Mouse (Mus musculus) forebrain, postnatal 0 days (tissue): Measurements from ENCODE around the gene Paqr4. TPM values are rescaled to one million over a fixed set of nuclear protein-coding genes. Genes with fewer than 3 reads are reported as not detected.

Source experiments
- ATAC-seq: fragments of 200-750 bp; cut with Nextera tagmentation; 2 replicates; pipeline ENCODE4 v1.8.0; 2017; ENCODE audit warnings: mild to moderate bottlenecking, moderate library complexity
- DNase-seq: peaks from one replicate; pipeline ENCODE4 v3.0.0-alpha.2; 2015
- H3K27ac ChIP-seq: fragments of 300-500 bp; sonication (generic); 2 replicates; pipeline ENCODE4 v1.5.1; 2014; ENCODE audit warnings: low read depth, mild to moderate bottlenecking, antibody characterized with exemption, low read length, moderate library complexity, mixed read lengths
- H3K27me3 ChIP-seq: fragments of 300-500 bp; sonication (generic); 2 replicates; pipeline ENCODE4 v1.6.1; 2014; ENCODE audit warnings: mild to moderate bottlenecking, low read length, mixed read lengths; ENCODE audit not compliant: insufficient read depth
- H3K36me3 ChIP-seq: fragments of 300-500 bp; sonication (generic); 2 replicates; pipeline ENCODE4 v1.6.1; 2014; ENCODE audit warnings: mild to moderate bottlenecking, moderate library complexity; ENCODE audit not compliant: insufficient read depth
- H3K4me1 ChIP-seq: fragments of 300-500 bp; sonication (generic); 2 replicates; pipeline ENCODE4 v1.6.1; 2014; ENCODE audit warnings: antibody characterized with exemption; ENCODE audit not compliant: insufficient read depth
- H3K4me2 ChIP-seq: fragments of 300-500 bp; sonication (generic); 2 replicates; pipeline ENCODE4 v1.6.1; 2014; ENCODE audit warnings: low read depth, mild to moderate bottlenecking, moderate library complexity
- H3K4me3 ChIP-seq: fragments of 300-500 bp; sonication (generic); 2 replicates; pipeline ENCODE4 v1.5.1; 2014; ENCODE audit warnings: low read depth, low read length, mixed read lengths
- H3K9ac ChIP-seq: fragments of 300-500 bp; sonication (generic); 2 replicates; pipeline ENCODE4 v1.6.1; 2014; ENCODE audit warnings: mild to moderate bottlenecking
- H3K9me3 ChIP-seq: fragments of 300-500 bp; sonication (generic); 2 replicates; pipeline ENCODE4 v1.6.1; 2016; ENCODE audit warnings: low read length
- CTCF ChIP-seq: sonication (generic); IDR thresholded peaks from 2 replicates; pipeline ENCODE4 v1.5.1; 2016; ENCODE audit warnings: antibody characterized with exemption, control low read depth, low read depth
- WGBS: fragments of 180-500 bp; shearing (Covaris S2); extraction: QIAGEN DNeasy Blood & Tissue Kit; methylation state at CpG from one replicate; pipeline ENCODE4 v1.1.7; 2014; 5-methylcytosine and 5-hydroxymethylcytosine counted together
- polyA plus RNA-seq: library from polyadenylated mRNA; unstranded; fragments of >200 nt; fragmentation: Nextera tagmentation; extraction: Ambion mirVana; gene quantifications from 2 replicates; pipeline ENCODE4 v1.2.1, GENCODE M21; 2015
- total RNA-seq: library from RNA; depleted of rRNA; stranded (reverse); fragments of >200 nt; gene quantifications from 2 replicates; pipeline ENCODE4 v1.2.3, GENCODE M21; 2014

The Paqr4 gene
- total and polyA plus RNA-seq, 2 experiments from 2014 or later, result 51.9 to 56.9 TPM

- Histone ChIP-seq H3K4me2 (peak overlapping the region; percentile 69), H3K36me3 (no peaks in the 10 kb centered on the region), H3K4me3 (peak overlapping the region; percentile 85), H3K27ac (peak overlapping the region; percentile 84), H3K9ac (peak overlapping the region; percentile 91), H3K4me1 (peaks cover 4% of the 10 kb centered on the region; the same call in 1 of the 2 replicates), H3K27me3 (no peaks in the 10 kb centered on the region), H3K9me3 (no peaks in the 10 kb centered on the region)
- no peak for DNase-seq
- no peak for TF ChIP-seq CTCF
- WGBS, result under 1% methylated on average over 19 of the region's 19 CpGs
- ATAC-seq, result no peak
Observed at GRCm38 (mm10) chr17:23770896-23771283, 30.2 kb upstream of the Paqr4 start.

GRCm38 (mm10) chr17:23770493-23770892, 29.8 kb upstream of the Paqr4 start:
- H3K4me1 ChIP-seq, result peaks cover 4% of the 10 kb centered on the region; the same call in 1 of the 2 replicates
- H3K9ac ChIP-seq, result peak overlapping the region; percentile 91
- H3K27me3 ChIP-seq, result no peaks in the 10 kb centered on the region
- DNase-seq, result no peak
- no peak for TF ChIP-seq CTCF
- H3K9me3 ChIP-seq, result no peaks in the 10 kb centered on the region
- no peak for ATAC-seq
- peak overlapping the region; percentile 85 for H3K4me3 ChIP-seq
- H3K4me2 ChIP-seq, result peak overlapping the region; percentile 69
- peak overlapping the region; percentile 84 for H3K27ac ChIP-seq
- no peaks in the 10 kb centered on the region for H3K36me3 ChIP-seq
- WGBS, result 4% methylated on average over 2 of the region's 2 CpGs

DNA sequence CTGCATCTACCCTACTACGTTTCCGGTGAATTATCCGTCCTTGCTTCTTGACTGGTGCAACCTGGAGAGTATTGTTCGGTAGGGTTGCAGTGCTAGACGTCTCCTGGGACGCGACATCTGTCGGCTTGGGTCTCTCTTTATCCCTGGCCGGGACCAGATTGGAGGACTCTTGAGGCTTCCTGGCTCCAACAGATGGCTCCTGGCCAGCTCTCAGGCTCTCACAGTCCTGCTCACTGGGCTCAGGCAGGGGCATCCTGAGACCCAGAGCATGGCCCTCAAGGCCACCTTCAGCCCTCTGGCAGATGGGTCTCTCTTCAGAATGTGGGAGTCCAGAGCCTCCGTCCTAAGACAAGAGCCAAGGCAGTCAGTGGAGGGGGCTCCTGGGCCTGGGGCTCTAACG, 22.3 kb upstream of the Paqr4 start:
- Histone ChIP-seq H3K4me1 (no peaks in the 10 kb centered on the region), H3K9ac (no peak overlapping the region), H3K36me3 (peaks cover 44% of the 10 kb centered on the region), H3K4me3 (no peak overlapping the region), H3K9me3 (no peaks in the 10 kb centered on the region), H3K4me2 (no peak overlapping the region), H3K27me3 (no peaks in the 10 kb centered on the region), H3K27ac (no peak overlapping the region)
- WGBS, result 80% methylated on average over 11 of the region's 11 CpGs
- ATAC-seq (no peak), DNase-seq (no peak)
- TF ChIP-seq CTCF, result no peak

DNA sequence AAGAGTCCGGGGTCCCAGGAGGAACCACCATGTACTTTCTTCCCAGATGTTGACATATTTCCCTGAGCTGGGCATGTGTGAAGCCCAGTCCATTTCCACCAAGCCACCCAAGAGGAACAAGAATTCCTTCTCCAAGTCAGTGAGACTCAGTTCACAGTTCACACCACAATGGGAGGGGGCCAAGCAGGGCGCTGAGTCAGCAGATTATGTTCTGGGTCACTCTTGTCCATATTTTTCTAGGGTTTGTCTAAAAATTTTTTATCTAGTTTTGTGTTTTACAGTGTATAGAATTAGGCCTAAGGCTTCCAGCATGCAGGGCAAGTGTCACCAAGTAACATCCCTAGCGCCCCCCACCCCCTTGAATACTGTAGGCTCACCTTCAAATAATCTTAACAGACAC, 20.5 kb upstream of the Paqr4 start:
- ATAC-seq (no peak), DNase-seq (no peak)
- no peak overlapping the region for H3K4me3 ChIP-seq
- WGBS, result 98% methylated on average over 3 of the region's 3 CpGs
- H3K9me3 ChIP-seq, result no peaks in the 10 kb centered on the region
- H3K4me1 ChIP-seq, result no peaks in the 10 kb centered on the region
- H3K4me2 ChIP-seq, result no peak overlapping the region
- H3K36me3 ChIP-seq, result peaks cover 62% of the 10 kb centered on the region
- no peak overlapping the region for H3K9ac ChIP-seq
- no peaks in the 10 kb centered on the region for H3K27me3 ChIP-seq
- H3K27ac ChIP-seq, result no peak overlapping the region
- no peak for TF ChIP-seq CTCF

DNA sequence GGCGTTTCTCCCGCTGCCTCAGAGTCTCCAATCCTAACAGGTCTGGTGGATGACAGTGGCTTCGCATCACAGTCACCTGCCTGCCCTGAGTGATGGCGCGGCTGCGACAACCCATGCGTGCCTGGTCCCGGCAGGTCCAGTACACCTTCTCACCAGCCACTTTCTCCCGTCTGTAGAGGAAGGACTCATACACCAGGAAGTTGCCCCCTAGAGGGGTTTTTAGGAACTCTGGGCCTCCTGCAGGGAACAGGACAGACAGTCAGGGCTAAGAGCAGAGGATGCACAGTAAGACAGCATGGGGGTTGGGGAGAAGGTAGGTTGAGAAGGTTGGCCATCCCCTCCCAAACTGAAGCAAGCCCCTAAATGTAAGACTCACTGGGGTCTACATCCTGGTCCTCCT, 19.6 kb upstream of the Paqr4 start:
- ATAC-seq (no peak), DNase-seq (no peak)
- Histone ChIP-seq H3K9ac (no peak overlapping the region), H3K27me3 (no peaks in the 10 kb centered on the region), H3K36me3 (peaks cover 71% of the 10 kb centered on the region), H3K4me1 (no peaks in the 10 kb centered on the region), H3K27ac (no peak overlapping the region), H3K4me2 (no peak overlapping the region), H3K9me3 (no peaks in the 10 kb centered on the region), H3K4me3 (no peak overlapping the region)
- TF ChIP-seq CTCF, result no peak
- WGBS, result 93% methylated on average over 9 of the region's 9 CpGs

GRCm38 (mm10) chr17:23758801-23759200, 18.1 kb upstream of the Paqr4 start:
- Histone ChIP-seq H3K4me3 (no peak overlapping the region), H3K27me3 (no peaks in the 10 kb centered on the region), H3K36me3 (peaks cover 72% of the 10 kb centered on the region), H3K9me3 (no peaks in the 10 kb centered on the region), H3K27ac (no peak overlapping the region), H3K4me1 (no peaks in the 10 kb centered on the region), H3K4me2 (no peak overlapping the region), H3K9ac (no peak overlapping the region)
- DNase-seq (no peak), ATAC-seq (peak; percentile 21; the same call in 1 of the 2 replicates)
- TF ChIP-seq CTCF, result no peak
- WGBS, result 55% methylated on average over 8 of the region's 8 CpGs

GRCm38 (mm10) chr17:23757581-23757980, 16.9 kb upstream of the Paqr4 start:
- no peak overlapping the region for H3K4me2 ChIP-seq
- no peaks in the 10 kb centered on the region for H3K27me3 ChIP-seq
- no peaks in the 10 kb centered on the region for H3K9me3 ChIP-seq
- no peaks in the 10 kb centered on the region for H3K4me1 ChIP-seq
- TF ChIP-seq CTCF, result no peak
- no peak overlapping the region for H3K27ac ChIP-seq
- ATAC-seq, result no peak
- peaks cover 81% of the 10 kb centered on the region for H3K36me3 ChIP-seq
- DNase-seq, result no peak
- 93% methylated on average over 9 of the region's 9 CpGs for WGBS
- no peak overlapping the region for H3K9ac ChIP-seq
- H3K4me3 ChIP-seq, result no peak overlapping the region

DNA sequence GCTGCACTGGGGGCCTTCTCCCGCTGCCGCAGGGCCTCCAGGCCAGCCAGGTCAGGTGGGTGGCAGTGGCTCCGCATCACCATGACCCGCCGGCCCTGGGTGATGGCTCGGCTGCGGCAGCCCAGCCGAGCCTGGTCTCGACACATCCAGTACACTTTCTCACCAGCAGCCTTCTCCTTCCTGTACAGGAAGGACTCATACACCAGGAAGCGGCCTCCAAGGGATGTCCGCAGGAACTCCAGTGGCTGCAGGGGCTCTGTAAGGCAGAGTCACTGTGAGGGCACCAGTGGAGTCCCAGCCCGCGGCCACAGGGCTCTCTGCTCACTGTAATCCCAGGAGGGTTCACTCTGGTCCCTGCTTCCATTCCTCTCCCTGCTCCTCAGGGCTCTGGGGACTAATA, 15.0 kb upstream of the Paqr4 start:
- Histone ChIP-seq H3K27ac (no peak overlapping the region), H3K9ac (no peak overlapping the region), H3K4me2 (no peak overlapping the region), H3K36me3 (peaks cover 80% of the 10 kb centered on the region), H3K4me1 (no peaks in the 10 kb centered on the region), H3K4me3 (no peak overlapping the region), H3K27me3 (no peaks in the 10 kb centered on the region), H3K9me3 (no peaks in the 10 kb centered on the region)
- WGBS, result 92% methylated on average over 13 of the region's 13 CpGs
- DNase-seq (no peak), ATAC-seq (no peak)
- TF ChIP-seq CTCF, result no peak
